Mouse (Mus musculus) olfactory bulb, adult 2 months (tissue): Measurements from ENCODE around the gene Gm12216. TPM values are rescaled to one million over a fixed set of nuclear protein-coding genes. Genes with fewer than 3 reads are reported as not detected.

Source experiments
- H3K27ac ChIP-seq: fragments of 200-500 bp; 2 replicates; pipeline ENCODE4 v1.5.1; 2012; ENCODE audit warnings: low read depth, low read length; ENCODE audit not compliant: insufficient read depth
- H3K4me1 ChIP-seq: fragments of 200-500 bp; 2 replicates; pipeline ENCODE4 v1.6.1; 2012; ENCODE audit warnings: low read length; ENCODE audit not compliant: control insufficient read depth, insufficient read depth
- H3K4me3 ChIP-seq: fragments of 200-500 bp; 2 replicates; pipeline ENCODE4 v1.5.1; 2012; ENCODE audit warnings: mild to moderate bottlenecking, low read depth, low read length, moderate library complexity; ENCODE audit not compliant: insufficient read depth
- CTCF ChIP-seq: fragments of 200-500 bp; IDR thresholded peaks from 2 replicates; pipeline ENCODE4 v1.5.1; 2012; ENCODE audit warnings: low read depth, mild to moderate bottlenecking, low read length, moderate library complexity; ENCODE audit not compliant: insufficient read depth
- POLR2A ChIP-seq: fragments of 200-500 bp; IDR thresholded peaks from 2 replicates; pipeline ENCODE4 v1.6.1; 2012; ENCODE audit warnings: mild to moderate bottlenecking, low read depth, low read length, moderate library complexity; ENCODE audit not compliant: insufficient read depth
- WGBS: fragments of 180-500 bp; shearing (Covaris S2); methylation state at CpG from one replicate; pipeline ENCODE4 v1.1.7; 2018; 5-methylcytosine and 5-hydroxymethylcytosine counted together
- polyA plus RNA-seq: library from polyadenylated mRNA; stranded (reverse); fragments of >200 nt; gene quantifications from 2 replicates; pipeline ENCODE4 v1.2.4, GENCODE M21; 2012; ENCODE audit warnings: low replicate concordance; ENCODE audit not compliant: missing spikeins, insufficient read depth, insufficient read length

Gm12216 gene
- polyA plus RNA-seq, 1 experiment: not detected

DNA sequence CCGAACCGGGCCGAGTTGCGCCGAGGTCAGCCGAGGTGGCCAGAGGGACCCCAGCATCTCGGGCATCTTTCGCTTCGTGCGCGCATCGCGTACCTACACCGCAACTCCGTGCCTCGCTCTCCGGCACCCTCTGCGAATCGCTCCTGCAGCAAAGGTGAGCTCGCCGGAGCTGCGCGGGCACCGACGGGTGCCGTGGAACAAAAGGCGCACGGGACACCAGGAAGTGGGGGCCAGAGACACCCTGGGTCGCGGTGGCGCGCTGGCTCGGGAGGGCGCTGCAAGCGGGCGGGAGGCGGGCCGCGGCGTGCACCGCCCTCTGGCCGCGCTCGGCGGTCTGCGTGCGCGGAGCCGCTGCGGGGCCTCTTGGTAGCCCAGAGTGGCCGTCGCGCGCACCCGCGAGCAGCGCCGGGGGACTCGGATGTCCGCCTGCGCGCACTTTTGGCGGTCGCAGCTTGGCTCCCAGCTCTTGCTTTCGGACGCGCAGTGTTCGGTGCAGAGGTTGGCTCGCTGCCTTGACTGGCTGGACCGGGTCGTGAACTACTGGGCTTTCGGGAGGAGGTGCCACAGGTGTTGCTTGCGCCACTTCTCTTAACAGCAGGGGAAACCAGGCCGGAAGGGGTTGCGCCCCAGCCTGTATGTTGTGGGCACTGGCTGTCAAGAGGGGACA, 88.8 kb downstream of the Gm12216 start:
- H3K27ac ChIP-seq: peak overlapping the region; percentile 9; the same call in 1 of the 2 replicates
- under 1% methylated on average over 75 of the region's 75 CpGs for WGBS

DNA sequence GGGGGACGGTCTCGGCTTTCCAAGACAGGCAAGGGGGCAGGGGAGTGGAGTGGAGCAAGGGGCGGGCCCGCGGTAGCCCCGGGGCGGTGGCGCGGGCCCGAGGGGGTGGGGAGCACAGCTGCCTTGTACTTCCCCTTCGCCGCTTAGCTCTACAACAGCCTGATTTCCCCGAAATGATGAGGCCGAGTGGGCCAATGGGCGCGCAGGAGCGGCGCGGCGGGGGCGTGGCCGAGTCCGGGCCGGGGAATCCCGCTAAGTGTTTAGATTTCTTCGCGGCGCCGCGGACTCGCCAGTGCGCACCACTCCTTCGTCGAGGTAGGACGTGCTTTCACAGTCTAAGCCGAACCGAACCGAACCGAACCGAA, 89.3 kb downstream of the Gm12216 start, which contains the start of gene Irf1:
TSS of gene Irf1 (plus strand) at position 255 of the 365 bp plus-strand sequence.
- under 1% methylated on average over 40 of the region's 40 CpGs for WGBS
- H3K4me1 ChIP-seq: peaks cover 4% of the 10 kb centered on the region; the same call in 1 of the 2 replicates
- H3K27ac ChIP-seq: peak within 1 kb of the TSS; percentile 53
- H3K4me3 ChIP-seq: peak within 1 kb of the TSS; percentile 63
- TF ChIP-seq CTCF (no peak), POLR2A (0 out of 2 replicates have a peak, but pooled peaks have one; percentile 21)

More for the DNA sequence above, 88.8 kb downstream of the Gm12216 start:
- TF ChIP-seq POLR2A: 0 out of 2 replicates have a peak, but pooled peaks have one; percentile 5
- TF ChIP-seq CTCF: no peak
- H3K4me3 ChIP-seq: peak overlapping the region; percentile 63
- H3K4me1 ChIP-seq: peaks cover 4% of the 10 kb centered on the region; the same call in 1 of the 2 replicates

DNA sequence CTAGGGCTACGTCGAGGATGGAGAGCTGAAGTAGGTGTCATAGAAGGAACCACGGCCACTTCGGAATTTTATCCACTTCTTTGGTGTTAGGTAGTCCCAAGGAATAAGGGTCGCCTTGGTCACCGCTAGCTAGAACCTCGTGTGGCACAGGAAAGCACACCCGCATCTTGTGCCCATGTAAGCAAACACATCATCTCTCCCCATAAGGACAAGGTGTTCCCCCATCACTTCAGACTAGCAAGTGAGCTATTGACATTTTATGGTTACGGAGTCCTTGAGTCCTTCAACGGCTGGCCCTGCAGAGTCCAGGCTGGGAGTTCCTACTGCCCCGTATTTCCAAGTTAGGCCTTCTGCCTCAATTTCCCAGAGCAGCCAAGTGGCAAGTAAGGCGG, 89.9 kb downstream of the Gm12216 start:
- 76% methylated on average over 12 of the region's 12 CpGs for WGBS
- Histone ChIP-seq H3K27ac (peak overlapping the region; percentile 53; the same call in 1 of the 2 replicates), H3K4me3 (peak overlapping the region; percentile 63), H3K4me1 (peaks cover 4% of the 10 kb centered on the region; the same call in 1 of the 2 replicates)
- TF ChIP-seq CTCF (no peak), POLR2A (no peak)

DNA sequence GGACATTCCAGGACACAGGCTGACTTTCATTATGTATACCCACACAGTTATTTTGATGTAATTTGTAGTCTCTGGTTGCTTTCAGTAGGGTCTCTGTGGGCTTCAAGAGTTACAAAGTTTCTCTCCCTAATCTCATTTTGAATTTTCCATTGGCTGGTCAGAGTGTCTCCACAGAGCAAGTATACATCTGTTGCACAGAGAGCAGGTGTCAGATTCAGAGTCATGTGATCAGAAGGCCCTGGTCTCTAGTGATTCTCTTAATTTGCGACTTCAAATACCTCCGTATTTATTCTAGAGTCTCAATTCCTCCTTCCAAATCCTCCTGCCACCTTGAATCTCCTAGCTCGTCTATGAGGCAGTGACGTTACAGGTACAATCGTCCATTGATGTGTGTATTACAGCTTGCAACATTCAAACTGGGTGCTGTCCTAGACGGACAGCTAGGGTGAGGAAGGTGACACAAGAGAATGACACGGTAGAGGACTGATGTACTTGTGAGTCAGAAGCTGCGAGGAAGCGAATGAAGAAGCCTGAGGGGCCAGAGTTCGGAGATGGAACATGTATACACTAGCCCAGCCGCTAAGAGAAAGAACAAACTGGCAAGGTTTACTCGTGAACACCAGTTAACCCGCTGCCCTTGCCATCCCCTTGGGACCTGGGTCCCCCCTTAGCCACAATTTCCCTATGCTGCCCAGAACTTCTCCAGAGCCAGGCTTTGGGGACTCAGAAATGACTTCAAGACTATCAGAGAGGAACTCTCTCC, 90.5 kb downstream of the Gm12216 start:
- WGBS: 89% methylated on average over 13 of the region's 13 CpGs
- Histone ChIP-seq H3K4me1 (peaks cover 9% of the 10 kb centered on the region), H3K27ac (no peak overlapping the region), H3K4me3 (no peak overlapping the region)
- TF ChIP-seq POLR2A (no peak), CTCF (no peak)

DNA sequence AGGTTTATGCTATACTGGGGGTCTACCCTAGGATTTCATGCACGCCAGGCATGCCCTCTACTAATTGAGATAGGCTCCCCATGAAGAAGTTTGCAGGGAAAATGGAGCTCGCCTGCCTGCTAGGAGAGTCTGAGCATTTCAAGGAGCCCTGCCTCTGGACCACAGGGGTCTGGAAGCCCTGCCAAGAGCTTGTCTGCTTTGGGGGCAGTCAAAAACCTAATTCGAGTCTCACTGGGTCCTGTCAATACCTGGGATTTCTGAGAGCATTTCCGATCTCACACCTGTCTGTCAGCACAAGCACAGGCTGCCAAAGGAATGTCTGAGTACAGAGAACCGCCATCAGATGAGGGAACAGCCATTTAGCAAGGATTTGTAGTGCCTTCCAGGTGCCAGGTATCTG, 94.5 kb downstream of the Gm12216 start:
- H3K4me1 ChIP-seq: peaks cover 32% of the 10 kb centered on the region
- no peak overlapping the region for H3K4me3 ChIP-seq
- 71% methylated on average over 5 of the region's 5 CpGs for WGBS
- no peak overlapping the region for H3K27ac ChIP-seq
- TF ChIP-seq CTCF (no peak), POLR2A (no peak)

DNA sequence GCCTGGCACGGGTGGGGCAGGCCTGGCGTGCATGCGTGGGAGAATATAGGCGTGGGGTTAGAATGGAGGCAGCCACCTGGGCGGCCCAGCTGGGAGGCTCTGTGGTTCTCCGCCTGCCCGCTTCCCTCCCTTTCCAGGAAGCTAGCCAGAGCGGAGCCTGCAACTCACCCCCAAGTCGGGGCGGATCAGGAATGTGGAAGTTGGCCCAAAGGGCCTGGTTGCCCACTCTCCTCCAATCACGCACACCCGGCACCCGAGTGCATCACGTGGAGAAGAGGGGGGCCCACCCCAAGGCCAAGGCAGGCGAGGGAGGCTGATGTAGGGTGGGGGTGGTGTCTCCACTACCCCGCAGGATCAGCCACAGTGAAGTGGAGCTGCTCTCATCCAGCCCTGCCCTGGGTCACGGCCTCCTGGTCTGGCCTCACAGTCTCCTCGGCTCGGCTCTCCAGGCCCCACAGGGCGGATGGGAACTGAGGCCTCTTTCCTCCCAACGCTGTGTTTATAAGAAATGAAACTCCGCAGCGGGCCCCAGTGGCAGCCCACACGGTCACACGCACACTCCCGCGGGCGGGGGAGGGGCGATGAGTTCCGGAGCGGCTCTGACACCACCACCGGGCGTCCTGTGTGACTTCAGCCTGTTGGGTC, 95.4 kb downstream of the Gm12216 start:
- WGBS: 2% methylated on average over 33 of the region's 33 CpGs
- Histone ChIP-seq H3K4me3 (peak overlapping the region; percentile 41), H3K27ac (peak overlapping the region; percentile 11; the same call in 1 of the 2 replicates), H3K4me1 (peaks cover 34% of the 10 kb centered on the region)
- no peak for TF ChIP-seq POLR2A
- TF ChIP-seq CTCF: no peak

DNA sequence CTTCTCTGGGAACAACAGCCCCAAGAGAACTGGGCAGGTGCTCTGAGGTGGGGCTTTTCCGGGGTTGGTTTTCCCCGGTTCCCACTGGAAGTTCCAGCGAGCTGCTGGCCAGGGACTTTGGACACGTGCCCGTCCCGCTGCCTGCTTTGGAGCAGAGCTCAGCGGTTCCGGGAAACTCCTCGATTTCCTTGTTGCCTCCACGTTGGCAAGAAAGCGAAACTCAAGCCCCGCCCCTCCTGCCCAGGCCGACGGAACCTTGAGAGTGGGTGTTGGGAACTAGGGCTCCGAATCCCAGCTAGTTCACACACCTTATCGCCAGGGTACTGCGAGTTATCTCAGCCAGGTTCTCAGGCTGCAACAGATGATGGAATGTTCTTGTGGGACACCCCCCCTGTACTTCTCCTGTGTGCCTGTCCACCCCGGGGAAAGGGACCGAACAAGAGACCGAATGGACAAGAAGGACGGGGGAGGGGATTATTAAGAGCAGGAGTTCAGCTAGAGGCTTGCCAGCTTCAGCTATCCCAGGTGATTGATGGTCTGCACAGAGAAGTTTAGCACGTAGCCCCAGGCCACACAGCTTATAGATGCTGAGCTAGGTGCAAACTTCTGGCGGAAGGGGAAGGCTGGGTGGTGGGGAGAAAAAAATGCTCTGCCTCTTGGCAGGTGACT, 96.1 kb downstream of the Gm12216 start:
- 8% methylated on average over 23 of the region's 23 CpGs for WGBS
- Histone ChIP-seq H3K27ac (peak overlapping the region; percentile 11; the same call in 1 of the 2 replicates), H3K4me3 (peak overlapping the region; percentile 41), H3K4me1 (peaks cover 34% of the 10 kb centered on the region)
- TF ChIP-seq POLR2A: no peak
- TF ChIP-seq CTCF: no peak

DNA sequence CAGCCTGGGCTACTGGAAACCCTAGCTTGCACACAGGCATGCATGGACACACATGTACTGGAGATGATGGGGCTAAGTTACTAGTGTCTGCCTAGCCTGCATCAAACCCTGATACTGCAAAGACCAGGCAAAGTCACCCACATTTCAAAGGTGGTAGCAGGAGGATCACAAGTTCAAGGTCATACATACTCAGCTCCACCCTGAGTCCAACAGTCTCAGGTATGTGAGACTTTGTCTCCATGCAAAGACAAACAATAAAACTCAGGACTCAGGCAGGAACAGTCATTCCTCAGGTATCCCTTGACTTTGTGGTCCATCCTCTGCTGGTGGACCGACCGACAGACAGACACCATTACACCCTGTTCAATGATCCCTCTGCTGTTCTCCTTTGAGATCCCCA, 96.6 kb downstream of the Gm12216 start:
- Histone ChIP-seq H3K4me3 (no peak overlapping the region), H3K4me1 (peaks cover 34% of the 10 kb centered on the region), H3K27ac (no peak overlapping the region)
- WGBS: 64% methylated on average over 2 of the region's 2 CpGs
- no peak for TF ChIP-seq POLR2A

DNA sequence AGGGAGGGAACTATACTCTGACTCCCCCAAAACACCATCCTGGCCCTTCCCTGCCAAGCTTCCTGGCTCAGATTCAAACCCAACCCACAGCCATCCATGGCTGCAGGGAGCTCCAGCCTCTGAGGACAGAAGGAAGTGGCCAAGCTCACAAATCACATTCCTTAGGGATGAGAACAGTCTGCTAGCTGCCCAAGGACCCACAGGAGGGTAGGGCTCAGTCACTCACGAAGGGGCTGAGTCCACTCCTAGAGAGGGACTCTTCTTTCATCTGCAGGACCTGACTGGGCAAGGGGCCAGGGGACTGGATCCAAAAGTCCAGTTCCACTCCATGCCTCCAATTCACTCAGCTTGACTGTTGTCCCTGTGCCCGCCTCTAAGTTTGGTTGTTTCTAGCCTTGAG, 97.2 kb downstream of the Gm12216 start:
- H3K4me1 ChIP-seq: peaks cover 34% of the 10 kb centered on the region
- no peak overlapping the region for H3K4me3 ChIP-seq
- H3K27ac ChIP-seq: no peak overlapping the region
- WGBS: 68% methylated on average over 2 of the region's 2 CpGs
- TF ChIP-seq CTCF (no peak), POLR2A (no peak)
